Mouse (Mus musculus): ENCODE data around the gene Tmem81. TPM values are rescaled to one million over a fixed set of nuclear protein-coding genes. Genes with fewer than 3 reads are reported as not detected.
A peak's percentile ranks its signal among the peaks of the same experiment; 100 is the strongest.

The Tmem81 gene
- polyA plus RNA-seq, 1 experiment = 4.9 TPM

DNA sequence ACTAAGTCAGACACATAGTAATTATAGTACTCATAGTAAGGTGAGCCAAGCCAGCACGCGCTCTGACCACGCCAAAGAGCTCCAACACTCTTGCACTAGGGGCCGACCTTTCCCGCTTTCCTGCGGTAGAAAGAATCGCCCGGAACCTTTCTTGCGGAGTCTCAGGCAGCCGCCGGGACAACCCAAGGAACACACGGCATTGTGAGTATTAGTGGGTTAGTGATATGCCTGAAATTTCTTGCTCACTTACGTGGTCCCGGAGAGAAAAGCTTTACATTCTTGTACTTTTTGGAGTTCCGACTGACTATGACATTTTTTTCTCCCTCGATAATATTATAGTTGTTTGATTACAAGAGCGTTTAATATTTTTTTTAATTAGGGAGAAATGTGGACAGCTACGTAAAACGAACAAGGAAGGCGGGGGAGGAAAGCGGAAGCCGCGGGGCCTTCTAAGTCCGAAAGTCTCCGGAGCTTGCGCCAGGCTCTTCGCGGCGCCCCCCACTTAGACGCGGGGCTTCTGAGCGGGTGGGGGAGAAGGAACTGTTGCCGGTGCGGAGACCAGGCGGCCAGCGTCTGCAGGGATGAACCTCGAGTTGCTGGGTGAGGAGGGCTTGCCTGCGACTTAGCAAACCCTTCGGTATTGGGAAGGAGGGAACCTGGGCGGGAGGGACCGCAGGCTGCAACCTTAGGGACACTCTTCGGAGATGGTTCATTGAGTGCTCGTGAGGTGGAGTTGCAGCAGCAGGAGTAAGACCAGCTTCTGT lies 28.9 kb upstream of the Tmem81 start, which contains the start of gene Rbbp5:
Rbbp5 (plus strand) TSS at position 438 of the 764 bp plus-strand sequence.
- Histone ChIP-seq H3K27ac (ENCODE audit: insufficient read depth, low read length) (no peak within 1 kb of the TSS), H3K4me1 (ENCODE audit: control insufficient read depth, insufficient read depth, low read length) (no peaks in the 10 kb centered on the region), H3K4me3 (ENCODE audit: insufficient read depth, low read length) (peak within 1 kb of the TSS; percentile 99)
- TF ChIP-seq CTCF (IDR thresholded peaks at IDR 0.05; ENCODE audit: borderline replicate concordance, insufficient read depth, low read length) (no peak), POLR2A (IDR thresholded peaks at IDR 0.05; ENCODE audit: low read depth, low read length) (peak; percentile 73)

DNA sequence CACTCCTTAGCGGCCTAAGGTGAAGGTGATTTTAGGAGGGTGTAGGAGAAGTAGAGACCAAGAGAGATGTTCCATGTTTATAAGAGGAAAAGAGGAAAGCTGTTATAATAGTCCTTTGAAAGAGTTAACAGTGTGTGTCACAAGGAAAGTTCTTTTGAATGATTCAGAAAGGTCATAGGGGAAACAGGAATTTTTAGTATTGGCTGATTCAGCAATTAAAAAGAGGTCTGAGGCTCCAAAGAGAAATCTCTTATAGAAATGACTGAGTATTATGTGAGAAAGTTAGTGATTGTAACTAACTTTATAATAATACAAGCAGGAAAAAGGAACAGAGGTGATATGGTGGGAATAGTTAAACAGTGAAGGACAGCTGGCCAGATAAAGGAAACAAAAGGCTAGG lies 26.6 kb upstream of the Tmem81 start:
- no peak for TF ChIP-seq POLR2A (IDR thresholded peaks at IDR 0.05; ENCODE audit: low read depth, low read length)
- no peak for TF ChIP-seq CTCF (IDR thresholded peaks at IDR 0.05; ENCODE audit: borderline replicate concordance, insufficient read depth, low read length)
- no peak overlapping the region for H3K4me3 ChIP-seq (ENCODE audit: insufficient read depth, low read length)
- no peaks in the 10 kb centered on the region for H3K4me1 ChIP-seq (ENCODE audit: control insufficient read depth, insufficient read depth, low read length)
- H3K27ac ChIP-seq (ENCODE audit: insufficient read depth, low read length) = no peak overlapping the region

DNA sequence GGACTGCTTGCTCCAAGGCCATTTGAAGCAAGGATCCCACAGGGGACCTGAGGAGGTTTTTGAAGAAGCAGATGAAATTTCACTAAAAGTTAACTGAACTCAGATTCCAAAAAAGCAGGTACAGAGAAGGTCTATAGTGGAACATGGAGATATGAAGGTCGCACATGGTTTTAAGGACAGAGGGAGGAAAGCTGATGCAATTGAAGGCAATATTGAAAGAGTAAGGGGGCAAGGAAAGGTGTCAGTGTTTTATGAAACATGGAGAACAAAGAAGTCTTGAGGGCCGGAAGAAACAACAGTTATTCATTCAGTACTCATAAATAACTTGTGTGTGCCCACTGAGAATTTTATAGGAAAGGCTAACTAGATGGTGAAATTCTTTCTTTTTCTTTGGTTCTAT lies 24.4 kb upstream of the Tmem81 start:
- no peaks in the 10 kb centered on the region for H3K4me1 ChIP-seq (ENCODE audit: control insufficient read depth, insufficient read depth, low read length)
- H3K4me3 ChIP-seq (ENCODE audit: insufficient read depth, low read length) = no peak overlapping the region
- TF ChIP-seq CTCF (IDR thresholded peaks at IDR 0.05; ENCODE audit: borderline replicate concordance, insufficient read depth, low read length) (no peak), POLR2A (IDR thresholded peaks at IDR 0.05; ENCODE audit: low read depth, low read length) (no peak)
- no peak overlapping the region for H3K27ac ChIP-seq (ENCODE audit: insufficient read depth, low read length)

DNA sequence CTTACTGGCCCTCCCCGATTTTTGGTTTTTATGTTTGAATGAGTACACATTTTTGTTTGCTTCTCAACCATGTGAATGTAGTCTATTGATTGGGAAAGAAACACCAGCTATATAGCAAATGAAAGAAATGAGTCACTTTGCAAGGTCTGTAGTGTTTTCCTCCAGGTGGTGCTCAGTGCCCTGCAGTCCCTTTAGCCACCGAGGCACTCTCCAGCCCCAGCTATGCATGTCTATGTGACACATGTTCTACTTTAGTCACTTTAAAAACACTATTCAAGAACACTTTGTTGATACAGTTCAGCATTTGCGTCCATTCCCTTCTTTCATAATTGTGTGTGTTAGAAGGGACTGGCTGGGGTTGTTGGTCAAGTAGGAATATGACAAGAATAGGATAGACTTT lies 22.8 kb upstream of the Tmem81 start:
- Histone ChIP-seq H3K27ac (ENCODE audit: insufficient read depth, low read length) (no peak overlapping the region), H3K4me1 (ENCODE audit: control insufficient read depth, insufficient read depth, low read length) (no peaks in the 10 kb centered on the region), H3K4me3 (ENCODE audit: insufficient read depth, low read length) (no peak overlapping the region)
- no peak for TF ChIP-seq POLR2A (IDR thresholded peaks at IDR 0.05; ENCODE audit: low read depth, low read length)
- no peak for TF ChIP-seq CTCF (IDR thresholded peaks at IDR 0.05; ENCODE audit: borderline replicate concordance, insufficient read depth, low read length)

DNA sequence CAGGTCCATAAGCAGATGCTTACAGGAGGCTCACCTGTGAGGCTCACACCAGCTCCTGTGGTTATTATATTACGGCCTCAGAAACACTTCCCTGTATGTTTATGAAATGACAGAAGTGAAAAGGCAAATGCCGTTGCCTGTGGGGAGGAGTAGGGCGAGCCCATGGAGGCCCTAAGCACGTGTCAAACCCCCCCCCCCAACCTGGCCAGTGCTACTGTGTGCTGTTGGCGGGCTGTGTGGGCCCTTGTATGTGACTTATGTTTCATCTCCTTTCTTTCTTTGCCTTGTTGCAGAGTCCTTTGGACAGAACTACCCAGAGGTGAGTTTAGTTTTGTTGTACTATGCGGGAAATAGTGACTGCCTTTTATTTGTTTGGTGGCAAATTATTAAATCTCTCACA lies 22.3 kb upstream of the Tmem81 start:
- TF ChIP-seq CTCF (IDR thresholded peaks at IDR 0.05; ENCODE audit: borderline replicate concordance, insufficient read depth, low read length) = no peak
- no peak for TF ChIP-seq POLR2A (IDR thresholded peaks at IDR 0.05; ENCODE audit: low read depth, low read length)
- Histone ChIP-seq H3K4me1 (ENCODE audit: control insufficient read depth, insufficient read depth, low read length) (no peaks in the 10 kb centered on the region), H3K4me3 (ENCODE audit: insufficient read depth, low read length) (no peak overlapping the region), H3K27ac (ENCODE audit: insufficient read depth, low read length) (no peak overlapping the region)

DNA sequence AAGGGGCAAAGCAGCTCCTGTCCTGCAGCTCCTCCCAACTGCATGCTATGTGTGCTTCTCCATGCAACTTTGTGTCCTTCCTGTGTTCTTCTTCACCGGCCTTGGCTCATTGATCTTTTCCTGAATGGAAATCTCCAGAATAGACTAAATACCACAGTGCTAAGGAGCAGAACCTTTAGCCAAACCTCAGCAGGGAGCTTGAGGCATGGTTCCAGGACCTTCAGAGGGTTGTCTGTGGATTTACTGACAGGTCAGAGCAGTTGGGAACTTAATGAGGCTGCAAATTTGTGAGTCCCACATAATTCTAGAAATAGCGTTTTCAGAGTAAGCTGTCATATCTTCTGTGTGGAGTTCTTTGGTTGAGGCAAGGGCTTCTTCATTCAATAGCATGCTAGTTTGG lies 5.5 kb upstream of the Tmem81 start:
- H3K27ac ChIP-seq (ENCODE audit: insufficient read depth, low read length) = no peak overlapping the region
- no peak overlapping the region for H3K4me3 ChIP-seq (ENCODE audit: insufficient read depth, low read length)
- H3K4me1 ChIP-seq (ENCODE audit: control insufficient read depth, insufficient read depth, low read length) = no peaks in the 10 kb centered on the region
- no peak for TF ChIP-seq CTCF (IDR thresholded peaks at IDR 0.05; ENCODE audit: borderline replicate concordance, insufficient read depth, low read length)
- no peak for TF ChIP-seq POLR2A (IDR thresholded peaks at IDR 0.05; ENCODE audit: low read depth, low read length)

DNA sequence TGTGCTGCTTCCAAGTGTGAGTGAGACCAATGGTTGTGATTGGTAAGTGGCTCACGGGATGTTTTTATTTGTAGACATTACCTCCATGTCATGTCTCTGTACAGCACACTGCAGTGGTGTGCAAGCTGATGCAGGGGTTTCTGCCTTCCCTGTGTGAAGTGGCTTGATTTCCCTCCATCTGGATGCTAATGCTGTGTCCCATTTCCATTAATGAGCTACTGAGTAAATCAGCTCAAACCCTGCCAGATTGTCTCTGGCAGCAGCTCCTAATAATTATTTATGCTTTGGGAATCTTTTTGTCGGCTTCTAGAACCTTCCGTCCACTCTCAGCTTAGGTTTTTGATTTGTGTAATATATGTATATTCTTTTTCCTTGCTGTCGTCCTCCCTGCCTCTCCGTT lies 875 bp upstream of the Tmem81 start:
- Histone ChIP-seq H3K4me3 (ENCODE audit: insufficient read depth, low read length) (no peak overlapping the region), H3K4me1 (ENCODE audit: control insufficient read depth, insufficient read depth, low read length) (no peaks in the 10 kb centered on the region), H3K27ac (ENCODE audit: insufficient read depth, low read length) (no peak overlapping the region)
- TF ChIP-seq CTCF (IDR thresholded peaks at IDR 0.05; ENCODE audit: borderline replicate concordance, insufficient read depth, low read length) (no peak), POLR2A (IDR thresholded peaks at IDR 0.05; ENCODE audit: low read depth, low read length) (no peak)

DNA sequence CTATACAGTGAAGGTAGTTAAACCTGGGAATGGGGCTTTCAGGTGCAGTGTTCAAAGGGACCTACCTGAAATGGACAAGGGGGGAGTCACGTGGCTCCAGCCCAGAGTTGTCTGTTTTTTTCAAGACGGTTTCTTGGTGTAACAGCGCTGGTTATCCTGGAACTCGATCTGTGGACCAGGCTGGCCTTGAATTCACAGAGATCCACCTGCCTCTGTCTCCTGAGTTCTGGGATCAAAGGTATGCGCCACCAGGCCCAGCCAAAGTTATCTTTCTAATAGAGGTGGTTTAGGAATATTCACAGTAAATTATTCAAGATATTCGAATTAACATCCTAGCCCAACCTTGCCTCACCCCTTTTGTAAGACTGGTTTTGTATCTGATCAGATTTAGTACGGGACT lies 626 bp downstream of the Tmem81 start:
- Histone ChIP-seq H3K4me1 (ENCODE audit: control insufficient read depth, insufficient read depth, low read length) (no peaks in the 10 kb centered on the region), H3K4me3 (ENCODE audit: insufficient read depth, low read length) (no peak overlapping the region), H3K27ac (ENCODE audit: insufficient read depth, low read length) (no peak overlapping the region)
- TF ChIP-seq CTCF (IDR thresholded peaks at IDR 0.05; ENCODE audit: borderline replicate concordance, insufficient read depth, low read length) = no peak
- TF ChIP-seq POLR2A (IDR thresholded peaks at IDR 0.05; ENCODE audit: low read depth, low read length) = no peak

DNA sequence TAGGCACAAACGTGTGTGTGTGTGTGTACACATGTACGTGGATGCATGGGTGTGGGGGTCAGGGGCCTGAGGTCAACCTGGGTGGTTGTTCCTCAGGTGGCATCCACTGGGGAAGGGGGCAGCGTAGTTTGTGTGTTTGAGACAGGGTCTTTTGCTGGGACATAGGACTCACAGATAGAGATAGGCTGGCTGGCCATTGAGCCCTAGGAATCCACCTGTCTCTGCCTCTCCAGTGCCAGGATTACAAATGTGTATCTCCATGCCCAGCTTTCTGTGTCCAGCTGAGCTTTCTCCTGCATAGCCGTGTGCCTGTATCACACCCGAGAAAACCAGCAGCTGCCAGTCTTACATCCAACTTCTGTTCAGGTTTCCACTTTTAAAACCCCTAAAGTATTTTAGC lies 3.7 kb downstream of the Tmem81 start:
- TF ChIP-seq CTCF (IDR thresholded peaks at IDR 0.05; ENCODE audit: borderline replicate concordance, insufficient read depth, low read length) (no peak), POLR2A (IDR thresholded peaks at IDR 0.05; ENCODE audit: low read depth, low read length) (no peak)
- no peak overlapping the region for H3K4me3 ChIP-seq (ENCODE audit: insufficient read depth, low read length)
- H3K27ac ChIP-seq (ENCODE audit: insufficient read depth, low read length) = no peak overlapping the region
- H3K4me1 ChIP-seq (ENCODE audit: control insufficient read depth, insufficient read depth, low read length) = no peaks in the 10 kb centered on the region

DNA sequence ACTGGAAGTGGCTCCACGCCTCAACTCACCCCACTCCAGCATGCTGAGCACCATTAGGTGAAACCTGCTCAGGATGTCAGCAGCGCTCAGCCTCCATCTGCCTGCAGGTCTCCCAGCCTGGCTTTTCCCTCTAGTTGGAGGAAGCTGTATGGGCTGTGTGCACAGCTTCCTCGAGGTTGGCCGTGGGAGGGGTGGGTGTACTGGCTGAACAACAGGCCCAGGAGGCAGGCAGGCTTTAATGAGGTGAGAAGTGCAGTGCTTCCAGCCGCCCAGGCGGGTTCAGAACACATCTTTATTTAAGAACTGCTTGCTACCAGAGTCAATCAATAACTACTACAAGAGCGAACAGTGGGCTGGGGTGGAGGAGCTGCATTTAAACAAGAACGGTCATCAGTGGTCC lies 5.5 kb downstream of the Tmem81 start:
- H3K27ac ChIP-seq (ENCODE audit: insufficient read depth, low read length) = no peak overlapping the region
- H3K4me3 ChIP-seq (ENCODE audit: insufficient read depth, low read length) = no peak overlapping the region
- H3K4me1 ChIP-seq (ENCODE audit: control insufficient read depth, insufficient read depth, low read length) = no peaks in the 10 kb centered on the region
- TF ChIP-seq CTCF (IDR thresholded peaks at IDR 0.05; ENCODE audit: borderline replicate concordance, insufficient read depth, low read length) = no peak
- no peak for TF ChIP-seq POLR2A (IDR thresholded peaks at IDR 0.05; ENCODE audit: low read depth, low read length)
